Mouse (Mus musculus): ENCODE results near the gene Zfp365. TPM values are rescaled to one million over a fixed set of nuclear protein-coding genes. Genes with fewer than 3 reads are reported as not detected.

The Zfp365 gene
- total RNA-seq, 2 experiments from 2014 or later: not detected

DNA sequence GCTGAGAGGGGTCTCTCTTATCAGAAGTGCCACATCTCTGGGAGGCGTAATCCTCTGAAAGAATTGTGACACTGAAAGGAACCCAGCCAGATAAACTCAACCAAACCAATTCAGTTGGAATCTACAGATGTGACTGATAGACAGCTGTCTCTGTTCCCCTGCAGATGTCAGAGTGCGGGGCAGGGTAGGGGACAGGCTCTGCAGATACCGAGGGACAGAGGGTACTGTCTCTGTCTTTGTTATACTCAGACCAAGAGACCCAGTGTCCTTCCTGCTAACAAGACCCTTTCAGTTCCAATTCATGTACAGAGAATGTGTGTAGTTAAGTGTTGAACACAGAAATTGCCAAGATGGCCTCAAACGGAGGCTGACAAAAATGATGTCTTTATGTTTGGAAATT is 6.4 kb downstream of the Zfp365 start:
- ATAC-seq (replicated peaks; ENCODE audit: poor library complexity): no peak

DNA sequence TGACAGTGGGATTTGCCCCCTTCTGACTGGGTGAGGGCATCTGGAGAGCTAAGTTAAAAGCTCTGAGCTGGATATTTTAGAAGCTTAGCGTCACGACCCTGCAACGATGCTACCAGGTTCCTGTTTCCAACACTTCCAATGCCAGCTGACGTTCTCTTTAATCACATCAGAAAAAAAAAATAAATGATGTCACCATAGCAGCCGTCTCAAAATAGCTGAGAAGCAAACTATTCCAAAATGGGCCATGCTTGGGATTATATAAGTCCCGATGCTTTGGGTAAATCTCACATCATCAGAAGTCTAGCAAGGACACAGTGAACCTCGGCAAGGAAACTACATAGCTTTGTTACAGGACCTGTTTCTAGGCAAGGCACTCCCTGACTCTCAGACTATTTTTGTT is 9.1 kb downstream of the Zfp365 start:
- no peak for ATAC-seq (replicated peaks; ENCODE audit: poor library complexity)

DNA sequence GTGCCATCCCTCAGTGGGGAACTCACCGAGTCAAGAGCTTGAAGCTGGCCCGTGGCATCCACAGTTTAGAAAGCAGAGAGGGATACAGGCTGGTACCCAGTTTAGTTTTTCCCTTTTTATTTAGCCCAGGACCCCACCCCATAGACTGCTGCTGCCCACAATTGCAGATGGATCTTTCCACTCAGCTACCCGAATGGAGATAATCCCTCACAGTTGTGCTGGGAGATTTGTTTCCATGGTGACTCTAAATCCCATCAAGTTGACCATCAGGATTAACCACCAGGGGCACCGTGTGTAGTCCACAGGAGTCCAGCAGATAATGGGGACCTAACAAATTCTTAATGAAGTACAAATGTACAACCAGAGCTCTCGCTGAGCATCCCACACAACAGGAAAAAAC is 11.3 kb downstream of the Zfp365 start:
- no peak for ATAC-seq (replicated peaks; ENCODE audit: poor library complexity)

DNA sequence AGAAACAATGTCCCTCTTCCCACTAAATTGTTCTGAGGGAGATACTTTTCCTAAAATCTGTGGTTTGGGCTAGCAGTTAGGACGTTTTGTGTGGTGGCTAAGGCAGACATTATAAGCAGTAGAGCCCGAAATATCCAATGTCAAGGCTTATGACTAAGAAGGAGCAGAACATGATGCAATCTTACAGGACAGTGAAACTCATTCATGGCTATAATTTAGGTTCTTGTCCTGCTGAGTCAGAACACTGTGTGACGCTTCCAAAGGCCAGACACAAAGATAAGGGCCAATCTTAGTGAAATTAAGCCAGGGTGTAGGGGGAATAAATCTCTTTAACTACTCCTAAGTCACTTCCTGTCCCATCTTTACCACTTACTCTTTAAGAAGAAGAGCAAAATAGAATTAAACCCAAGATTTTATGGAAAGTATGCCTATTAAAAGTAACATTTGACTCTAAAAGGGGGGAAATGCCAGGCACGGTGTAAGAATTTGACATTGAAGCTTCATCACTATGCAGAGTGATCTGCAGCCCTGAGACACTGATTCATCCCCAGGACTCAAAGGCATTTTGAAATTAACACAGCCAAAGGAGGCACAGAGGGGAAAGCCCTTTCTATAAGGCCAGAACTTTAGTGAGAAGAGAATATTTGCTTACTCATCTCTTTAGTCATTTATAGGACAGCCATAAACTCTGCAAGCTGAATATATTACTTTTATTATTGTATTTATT is 13.3 kb downstream of the Zfp365 start:
- no peak for ATAC-seq (replicated peaks; ENCODE audit: poor library complexity)

DNA sequence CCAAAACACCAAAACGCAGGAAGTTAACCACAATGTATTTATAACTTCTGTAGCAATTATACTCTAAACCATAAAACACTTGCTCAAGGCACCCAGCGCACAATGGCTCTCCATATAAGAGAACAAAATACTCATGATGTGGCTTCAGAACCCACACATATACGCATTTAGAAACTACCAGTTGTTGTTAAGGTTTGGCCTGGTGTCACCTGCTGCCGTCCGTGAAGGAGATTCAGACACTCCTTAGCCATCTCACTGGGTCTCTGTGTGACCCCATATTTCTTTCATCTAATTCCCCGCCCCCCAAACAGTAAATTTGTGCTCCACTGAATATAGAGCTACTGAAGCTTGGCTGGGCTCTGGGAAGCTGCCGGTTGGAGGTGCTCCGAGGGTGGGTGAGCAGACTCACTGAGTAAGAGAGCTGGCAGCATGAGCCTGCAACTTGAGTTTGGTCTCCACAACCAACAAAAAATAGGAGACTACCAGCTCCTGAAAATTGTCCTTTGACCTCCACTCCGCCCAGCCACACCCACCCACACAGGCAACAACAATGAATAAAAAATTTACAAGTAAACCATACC is 14.0 kb downstream of the Zfp365 start:
- ATAC-seq (replicated peaks; ENCODE audit: poor library complexity): no peak

DNA sequence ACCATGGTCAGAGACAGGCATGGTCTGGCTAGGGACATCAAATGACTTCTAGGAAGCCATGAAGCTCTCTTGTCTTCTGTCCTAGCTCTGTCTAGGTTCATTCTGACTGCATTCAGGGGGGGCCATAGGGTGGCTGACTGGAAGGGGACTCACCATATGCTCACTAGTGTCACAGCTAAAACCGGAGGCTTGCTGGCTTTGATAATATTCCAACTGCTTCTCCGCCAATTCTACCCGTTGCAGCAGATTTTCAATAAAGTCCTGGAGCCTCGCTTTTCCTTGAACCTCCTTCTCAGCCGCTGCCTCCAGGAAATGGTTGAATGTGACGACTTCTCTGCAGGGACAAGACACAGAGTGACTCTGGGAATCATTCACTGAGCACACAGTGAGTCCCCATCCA is 15.2 kb downstream of the Zfp365 start:
- ATAC-seq (replicated peaks; ENCODE audit: poor library complexity): no peak

DNA sequence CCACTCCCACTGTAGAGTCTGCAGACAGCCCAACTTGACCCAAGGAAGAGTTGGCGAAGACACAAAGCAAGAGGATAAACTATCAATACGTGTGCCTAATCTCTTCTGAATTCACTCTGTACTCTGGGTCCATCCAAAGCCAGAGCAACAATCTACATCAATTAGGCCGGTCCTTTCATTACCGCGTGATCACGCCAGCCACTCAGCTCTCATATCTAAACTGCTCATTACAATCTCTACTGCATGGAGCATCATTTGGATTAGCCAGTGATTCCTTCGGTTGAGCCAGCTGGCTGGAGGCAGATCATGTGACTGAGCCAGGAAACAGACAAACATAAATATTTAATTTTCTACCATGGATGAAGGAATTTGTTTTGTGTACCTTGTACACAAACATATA is 17.8 kb downstream of the Zfp365 start:
- ATAC-seq (replicated peaks; ENCODE audit: poor library complexity): no peak

DNA sequence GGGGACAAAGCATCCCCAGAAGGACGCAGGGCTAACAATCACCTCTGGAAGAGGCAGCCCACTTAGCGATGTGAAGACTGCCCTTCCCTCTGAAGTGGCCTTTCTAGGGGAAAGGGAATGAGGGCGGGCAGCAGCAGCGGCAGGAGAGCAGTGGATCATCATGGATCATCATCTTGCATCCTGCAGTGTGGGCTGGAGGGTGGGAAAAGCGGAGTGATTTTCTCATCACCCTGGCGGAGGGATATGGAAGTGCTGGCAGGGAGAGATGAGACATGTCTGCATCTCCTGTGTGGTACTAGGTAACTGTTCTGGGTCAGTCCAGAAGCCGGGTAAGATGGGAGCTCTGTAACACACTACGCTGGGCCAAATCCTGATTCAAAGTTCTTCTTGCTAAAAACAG is 18.4 kb downstream of the Zfp365 start:
- ATAC-seq (replicated peaks; ENCODE audit: poor library complexity): no peak

DNA sequence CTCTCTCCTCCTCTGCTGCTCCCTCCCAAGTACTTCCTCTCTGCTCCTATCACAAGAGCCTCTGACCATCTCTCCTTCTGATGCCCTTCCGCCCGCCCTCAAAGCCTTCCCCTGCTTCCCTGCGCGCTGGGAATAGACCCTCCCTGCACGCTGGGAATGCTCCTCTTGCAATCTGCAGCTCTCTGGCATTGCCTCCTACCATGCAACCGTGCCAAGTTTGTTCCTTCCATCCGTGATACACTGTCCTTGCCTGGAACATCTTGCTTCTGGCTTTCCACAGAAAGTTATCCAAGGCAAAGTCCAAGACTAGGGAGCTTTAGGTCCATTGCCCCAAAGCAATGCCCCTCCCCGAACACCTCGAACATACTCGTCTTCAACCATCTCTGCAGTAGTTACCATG is 19.2 kb downstream of the Zfp365 start:
- ATAC-seq (replicated peaks; ENCODE audit: poor library complexity): no peak

DNA sequence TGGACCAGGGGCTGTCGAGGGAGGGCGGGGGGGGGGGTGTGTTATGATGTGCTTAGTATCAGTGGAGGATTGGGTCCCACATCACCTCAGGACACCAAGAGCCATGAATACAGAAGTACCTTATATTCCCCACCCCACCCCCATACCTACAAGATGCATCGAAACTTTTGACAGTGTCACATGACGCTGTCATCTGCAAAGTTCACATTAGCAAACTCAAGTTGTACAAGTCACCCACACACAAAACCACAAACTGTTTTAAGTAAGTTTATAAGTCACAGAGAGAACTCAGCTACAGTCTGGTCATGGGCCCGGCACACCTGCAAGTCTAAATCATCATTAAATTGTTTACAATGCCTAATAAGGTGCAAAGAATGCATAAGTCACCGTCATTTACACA is 21.3 kb downstream of the Zfp365 start:
- no peak for ATAC-seq (replicated peaks; ENCODE audit: poor library complexity)

DNA sequence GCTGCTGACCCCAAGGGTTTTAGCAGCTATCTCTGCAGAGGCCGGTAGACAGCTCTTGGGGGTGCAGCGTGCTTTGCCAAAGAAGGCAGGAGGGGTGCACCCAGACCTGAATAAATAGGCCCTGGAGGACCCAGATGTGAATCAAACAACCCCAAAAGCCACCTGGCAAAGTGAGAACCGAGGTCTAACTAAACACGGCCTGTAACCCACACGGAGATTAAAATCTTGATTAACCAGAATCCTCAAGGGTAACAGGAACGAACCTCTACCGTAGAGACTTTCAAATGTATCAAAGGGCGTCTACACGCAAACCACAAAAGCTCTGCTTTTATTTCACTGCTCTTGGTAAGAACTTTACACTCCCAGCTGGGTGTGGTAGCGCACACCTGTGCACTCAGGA is 24.5 kb downstream of the Zfp365 start:
- no peak for ATAC-seq (replicated peaks; ENCODE audit: poor library complexity)

DNA sequence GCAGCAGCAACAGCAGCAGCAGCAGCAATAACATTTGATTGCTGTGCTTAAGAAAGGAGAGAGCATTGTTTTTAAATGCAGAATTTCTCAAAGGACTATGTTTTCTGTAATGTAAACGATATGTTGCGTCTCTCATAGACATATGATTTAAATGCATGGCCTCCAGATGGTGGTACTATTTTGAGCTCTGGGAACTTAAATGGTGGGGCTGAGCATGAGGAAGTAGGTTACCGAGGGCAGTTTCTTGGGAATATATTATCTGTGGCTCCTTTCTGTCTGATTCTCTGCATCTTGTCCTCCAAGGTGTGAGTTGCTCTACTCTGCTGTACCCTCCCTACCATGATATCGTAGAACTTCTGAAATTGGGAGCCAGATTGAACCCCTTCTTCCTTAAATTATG is 31.8 kb downstream of the Zfp365 start:
- no peak for ATAC-seq (replicated peaks; ENCODE audit: poor library complexity)

DNA sequence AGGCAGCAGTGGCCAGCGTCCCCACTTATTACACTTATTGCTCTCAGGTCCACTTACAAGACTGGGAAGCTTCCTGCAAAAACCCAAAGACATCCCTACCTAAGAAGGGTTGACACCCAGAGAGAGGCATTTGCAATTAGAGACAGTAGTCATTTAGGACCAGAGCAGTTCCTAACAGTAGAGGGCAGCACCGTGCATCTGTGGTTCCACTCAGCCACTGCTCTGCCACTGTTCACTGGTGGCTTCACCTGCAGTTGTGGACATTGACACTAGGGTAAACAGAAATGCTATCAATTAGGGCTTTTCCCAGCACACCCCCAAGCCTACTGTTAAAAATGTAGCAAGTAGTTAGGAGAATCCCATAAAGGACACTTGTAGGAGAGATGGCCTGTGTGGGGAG is 40.7 kb downstream of the Zfp365 start:
- ATAC-seq (replicated peaks; ENCODE audit: poor library complexity): peak; percentile 100

DNA sequence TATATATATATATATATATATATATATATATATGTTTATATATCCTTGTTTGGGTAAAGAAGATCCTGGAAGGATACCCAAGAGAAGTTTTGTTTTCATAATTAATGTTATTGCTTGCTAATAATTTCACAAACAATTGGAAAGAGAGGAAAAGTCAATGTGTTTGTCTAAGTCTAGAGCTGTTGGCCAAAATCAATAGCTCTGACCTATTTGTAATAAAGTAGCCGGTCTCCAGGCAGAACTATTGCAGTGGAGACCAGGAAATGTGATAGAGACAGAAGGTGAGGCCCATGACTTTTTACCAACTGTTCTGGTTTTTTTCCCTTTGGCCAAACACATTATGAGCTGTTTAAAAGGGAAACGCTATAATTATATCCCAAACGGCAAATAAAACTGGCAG is 44.2 kb downstream of the Zfp365 start:
- no peak for ATAC-seq (replicated peaks; ENCODE audit: poor library complexity)

DNA sequence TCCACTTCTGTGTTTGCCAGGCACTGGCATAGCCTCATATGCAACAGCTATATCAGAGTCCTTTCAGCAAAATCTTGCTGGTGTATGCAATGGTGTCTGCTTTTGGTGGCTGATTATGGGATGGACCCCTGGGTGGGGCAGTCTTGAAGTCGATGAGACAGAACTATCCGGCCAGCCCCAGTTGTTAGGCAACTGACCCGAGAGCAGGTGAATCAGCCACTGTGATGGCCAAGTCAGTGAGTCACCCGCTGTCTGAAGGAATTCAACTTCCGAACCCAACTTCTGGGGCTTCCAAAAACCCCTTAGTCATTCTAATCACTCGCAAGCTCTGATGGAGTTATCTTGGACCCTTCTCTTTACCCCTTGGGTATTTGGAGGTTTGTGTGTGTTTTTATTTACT is 46.6 kb downstream of the Zfp365 start:
- no peak for ATAC-seq (replicated peaks; ENCODE audit: poor library complexity)

DNA sequence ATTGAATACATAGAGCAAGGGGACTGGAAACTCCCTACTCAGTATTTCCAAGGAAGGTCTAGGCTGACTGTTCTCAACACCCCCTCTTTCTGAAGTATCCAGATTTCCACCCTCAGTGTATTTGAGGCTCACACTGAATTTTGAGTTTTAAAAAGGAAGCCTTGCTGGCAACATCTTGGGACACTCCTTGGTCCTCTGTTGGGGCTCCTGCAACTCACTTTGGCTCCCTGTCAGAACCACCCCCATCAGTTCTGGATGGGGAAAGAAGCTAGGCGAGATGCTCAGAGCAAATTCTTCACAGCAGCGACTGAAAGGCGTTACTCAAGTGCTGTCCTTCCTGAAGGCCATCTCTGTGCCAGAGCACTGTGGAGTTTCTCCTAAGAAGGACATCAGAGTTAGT is 47.4 kb downstream of the Zfp365 start:
- ATAC-seq (replicated peaks; ENCODE audit: poor library complexity): no peak

DNA sequence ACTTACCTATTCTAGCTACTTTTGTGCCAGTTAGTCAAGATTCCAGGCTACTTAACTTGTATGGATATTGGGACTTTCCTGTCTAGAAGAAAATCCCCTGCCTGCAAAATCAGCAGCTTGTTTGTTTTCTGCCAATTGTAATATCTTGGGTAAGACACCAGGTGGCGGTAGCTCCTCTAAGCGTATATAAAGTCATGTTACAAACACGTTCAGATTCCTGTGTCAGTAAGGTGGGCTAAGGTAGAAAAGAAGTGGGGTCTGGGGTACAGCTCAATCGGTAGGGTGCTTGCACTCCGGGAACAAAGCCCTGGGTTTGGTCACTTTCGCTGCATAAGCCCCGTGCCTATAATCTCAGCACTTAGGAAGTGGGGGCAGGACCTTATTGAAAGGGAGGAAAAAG is 50.1 kb downstream of the Zfp365 start:
- peak; percentile 58; the same call in 1 of the 2 replicates for ATAC-seq (replicated peaks; ENCODE audit: poor library complexity)

DNA sequence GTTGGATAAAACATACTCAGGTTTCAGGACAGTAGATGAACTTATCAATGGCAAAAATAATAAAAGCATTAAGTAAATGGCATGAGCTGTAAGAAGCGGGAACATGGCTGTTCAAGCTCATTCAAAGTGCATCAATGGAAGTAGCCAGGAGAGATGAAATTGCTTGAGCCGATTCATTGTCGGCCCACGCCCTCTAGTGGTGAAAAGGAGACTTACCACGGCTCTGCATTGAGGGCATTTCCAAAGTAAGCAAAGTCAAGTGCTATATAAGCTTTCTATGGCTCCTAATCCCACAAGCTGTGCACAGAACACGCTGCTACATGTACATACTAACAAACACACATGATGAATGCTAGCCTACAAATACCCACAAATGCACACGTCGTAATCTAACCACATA is 53.6 kb downstream of the Zfp365 start:
- ATAC-seq (replicated peaks; ENCODE audit: poor library complexity): peak; percentile 90

DNA sequence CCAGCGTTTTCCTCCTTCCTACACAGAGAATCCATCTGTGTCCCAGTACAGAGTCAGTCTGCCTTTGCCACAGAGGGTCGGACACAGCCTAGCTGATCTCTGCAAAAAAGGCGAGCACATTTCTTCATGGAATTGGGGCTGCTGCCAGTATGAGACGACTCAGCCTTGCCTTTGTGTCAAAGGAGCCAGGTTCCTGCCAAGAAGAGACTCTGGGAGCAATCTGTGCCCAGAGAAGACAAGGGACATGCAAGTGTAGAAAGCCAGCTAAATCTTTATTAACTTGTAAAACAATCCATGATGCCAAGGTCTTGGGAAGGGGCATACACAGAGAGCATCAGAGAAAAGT is 54.9 kb downstream of the Zfp365 start:
- no peak for ATAC-seq (replicated peaks; ENCODE audit: poor library complexity)

DNA sequence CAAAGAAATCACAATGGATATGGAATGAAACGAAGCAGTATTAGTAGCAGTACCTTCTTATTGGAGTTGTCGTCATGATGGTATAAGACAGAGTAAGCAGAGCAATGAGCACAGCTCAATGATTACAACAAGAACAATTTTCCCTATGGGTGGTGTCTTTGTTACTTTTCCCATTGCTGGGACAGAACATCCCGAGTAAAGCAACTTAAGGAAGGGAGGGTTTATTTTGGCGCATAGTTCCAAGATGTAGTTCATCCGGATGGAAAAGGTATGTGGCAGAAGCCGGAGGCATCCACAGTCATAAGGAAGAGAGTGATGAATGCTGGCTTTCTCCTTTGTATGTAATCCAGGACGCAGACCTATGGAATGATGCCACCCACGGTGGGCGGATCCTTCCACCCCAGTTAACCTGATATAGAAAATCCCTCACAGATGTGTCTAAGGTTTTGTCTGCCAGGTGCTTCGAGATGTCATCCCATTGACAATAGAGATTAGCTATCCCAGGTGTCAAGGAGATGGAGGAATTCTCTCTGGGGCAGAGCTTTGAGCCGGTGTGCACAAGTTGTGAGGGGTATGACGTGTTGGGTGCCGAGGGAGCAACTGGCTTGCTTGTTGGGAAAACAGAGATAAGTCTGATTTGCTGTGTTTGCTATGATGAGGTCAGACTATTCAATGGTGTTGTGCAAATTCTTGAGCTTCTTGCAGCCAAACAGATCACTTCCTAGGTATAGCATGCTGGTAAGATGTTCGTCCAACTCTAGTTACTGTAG is 55.5 kb downstream of the Zfp365 start:
- no peak for ATAC-seq (replicated peaks; ENCODE audit: poor library complexity)

DNA sequence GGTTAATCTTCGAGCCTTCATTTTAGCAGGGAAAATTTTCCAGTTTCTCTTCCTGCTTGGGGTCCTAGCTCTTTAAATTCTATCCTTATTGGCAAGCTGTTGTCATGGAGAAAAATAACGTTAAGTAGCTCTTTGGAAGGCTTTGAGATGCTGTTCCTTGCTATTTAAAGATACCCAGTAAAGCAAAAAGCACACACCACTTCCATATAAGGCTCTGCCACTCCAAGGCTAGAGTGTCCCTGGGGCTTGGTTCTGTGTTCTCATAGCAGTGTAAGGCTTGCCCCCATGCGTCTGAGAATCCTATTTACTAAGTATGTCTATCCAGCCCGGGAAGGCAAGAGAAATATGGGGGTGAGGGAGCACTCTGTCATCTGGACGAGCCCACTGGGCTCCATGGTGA is 56.7 kb downstream of the Zfp365 start:
- ATAC-seq (replicated peaks; ENCODE audit: poor library complexity): no peak

DNA sequence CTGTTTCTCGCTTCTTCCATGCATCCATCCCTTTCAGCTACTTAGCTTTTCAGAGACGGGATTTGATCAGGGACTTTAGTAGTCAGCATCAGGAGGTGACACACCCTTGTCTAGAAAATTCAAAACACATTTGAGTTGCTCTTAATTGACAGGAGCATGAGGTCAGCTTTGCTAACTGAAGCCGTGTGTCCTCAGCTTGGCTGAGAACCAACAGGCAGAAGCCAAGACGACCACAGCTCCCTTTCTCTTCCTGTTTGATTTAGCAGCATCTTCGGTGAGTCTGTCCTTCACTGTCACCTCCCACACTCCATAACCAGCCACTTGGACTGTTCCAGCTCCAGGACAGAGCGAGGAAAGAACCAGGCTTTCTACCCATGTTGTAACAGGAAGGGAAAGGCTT is 60.1 kb downstream of the Zfp365 start:
- no peak for ATAC-seq (replicated peaks; ENCODE audit: poor library complexity)

Measured in megakaryocyte progenitor cell, adult 5-6 weeks (primary cell).